Mouse (Mus musculus) spleen, adult 2 months (tissue): ENCODE measurements around the gene Ell.

ENCODE experiments used
- CTCF ChIP-seq: fragments of 200-500 bp; IDR thresholded peaks from 2 replicates; pipeline ENCODE4 v1.5.1; 2011; ENCODE audit warnings: mild to moderate bottlenecking, inconsistent platforms; ENCODE audit not compliant: insufficient read depth, insufficient read length, insufficient replicate concordance; ENCODE audit errors: extremely low read depth
- POLR2A ChIP-seq: fragments of 200-500 bp; IDR thresholded peaks from 2 replicates; pipeline ENCODE4 v1.6.1; 2011; ENCODE audit warnings: low read depth, low read length, inconsistent platforms

DNA sequence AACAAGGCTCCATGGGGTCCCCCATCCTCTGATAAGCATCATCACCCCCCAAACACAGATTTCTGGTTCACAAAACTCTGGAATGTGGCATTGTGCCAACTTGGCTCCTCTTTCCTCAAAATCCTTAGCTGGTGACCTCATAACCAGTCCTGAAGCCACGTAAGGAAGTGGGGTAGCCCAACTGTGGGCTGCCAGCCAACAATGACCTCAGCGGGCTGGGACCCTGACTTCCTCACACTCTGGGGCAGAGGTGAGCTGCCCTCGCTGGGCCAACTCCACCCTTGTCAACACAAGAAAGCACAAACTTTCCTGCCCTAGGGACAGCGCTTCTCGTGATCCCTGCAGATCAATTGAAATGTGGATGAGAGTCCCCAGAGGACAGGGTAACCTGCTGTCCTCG, 94.8 kb downstream of the Ell start:
- TF ChIP-seq POLR2A (no peak), CTCF (no peak)
